Mouse (Mus musculus) megakaryocyte-erythroid progenitor cell, adult 5-6 weeks (primary cell): ENCODE measurements at regions not wholly inside any gene's neighbourhood (a gene's known extent, or its start where the extent isn't known, plus 50 kb on each side); places are given as distances from the start of the nearest gene placed in this dataset.

ENCODE experiments used
- ATAC-seq: replicated peaks from 2 replicates; pipeline ENCODE4 v1.8.0; 2016; ENCODE audit warnings: mild to moderate bottlenecking, inconsistent platforms; ENCODE audit not compliant: severe bottlenecking, poor library complexity, low FRiP score, low TSS enrichment

GRCm38 (mm10) chr8:93684392-93684791, 125.4 kb upstream of the Gnao1 start:
- no peak for ATAC-seq

GRCm38 (mm10) chr8:93688845-93689244, 120.9 kb upstream of the Gnao1 start:
- ATAC-seq = no peak

- ATAC-seq = no peak
Observed at GRCm38 (mm10) chr8:93689832-93690471, 119.8 kb upstream of the Gnao1 start.

- ATAC-seq = no peak
Observed at GRCm38 (mm10) chr8:93691375-93691774, 118.4 kb upstream of the Gnao1 start.

- ATAC-seq = no peak
Observed at GRCm38 (mm10) chr8:93691826-93692225, 117.9 kb upstream of the Gnao1 start.

- ATAC-seq = no peak
Observed at GRCm38 (mm10) chr8:93697206-93697605, 112.6 kb upstream of the Gnao1 start.

- ATAC-seq = no peak
Observed at GRCm38 (mm10) chr8:93698508-93698907, 111.3 kb upstream of the Gnao1 start.

GRCm38 (mm10) chr8:93701391-93701790, 108.4 kb upstream of the Gnao1 start:
- ATAC-seq = no peak

GRCm38 (mm10) chr8:93712066-93712706, 97.6 kb upstream of the Gnao1 start:
- ATAC-seq = no peak

- ATAC-seq = no peak
Observed at GRCm38 (mm10) chr8:93713221-93713620, 96.5 kb upstream of the Gnao1 start.

GRCm38 (mm10) chr8:93724896-93725489, 84.8 kb upstream of the Gnao1 start:
- ATAC-seq = no peak

GRCm38 (mm10) chr8:93729124-93729930, 80.4 kb upstream of the Gnao1 start:
- ATAC-seq = no peak

- no peak for ATAC-seq
Observed at GRCm38 (mm10) chr8:93730738-93731700, 78.7 kb upstream of the Gnao1 start.

GRCm38 (mm10) chr8:93734818-93735217, 74.9 kb upstream of the Gnao1 start:
- ATAC-seq = no peak

GRCm38 (mm10) chr8:93740281-93740680, 69.5 kb upstream of the Gnao1 start:
- no peak for ATAC-seq

GRCm38 (mm10) chr8:93748720-93749119, 61.0 kb upstream of the Gnao1 start:
- no peak for ATAC-seq

- ATAC-seq = no peak
Observed at GRCm38 (mm10) chr8:93750921-93751320, 58.8 kb upstream of the Gnao1 start.

GRCm38 (mm10) chr8:93755981-93756380, 53.8 kb upstream of the Gnao1 start:
- no peak for ATAC-seq
